Mouse (Mus musculus) T-helper 17 cell (primary cell): Measurements from ENCODE around the gene Vmn2r9.
"Not testable (repeated sequence)": the region's sequence is repeated elsewhere in the genome, so short reads cannot be mapped to it uniquely, and the experiment has no call there.

Source experiments
- in situ Hi-C, 2 experiments: fragments of 300-600 bp; cut with MboI, MseI; formaldehyde crosslinking; loops; 1 replicate in 1 of 2; 2 replicates in 1 of 2; pipeline ENCODE4 v1.15.1; 2025; ENCODE audit warnings: high pct_unique_total_duplicates in 2 of 2

Vmn2r9 gene

GRCm38 (mm10) chr5:108852501-108852900, at the start of gene Vmn2r9:
Gene Vmn2r9 (minus strand): TSS chr5:108852601.
- in situ Hi-C loops = loop anchor here in 1 of 2 experiments (5.0 kb wide), 1 partner anchor 45 kb away; the partner anchor contains the start of gene Vmn2r8

DNA sequence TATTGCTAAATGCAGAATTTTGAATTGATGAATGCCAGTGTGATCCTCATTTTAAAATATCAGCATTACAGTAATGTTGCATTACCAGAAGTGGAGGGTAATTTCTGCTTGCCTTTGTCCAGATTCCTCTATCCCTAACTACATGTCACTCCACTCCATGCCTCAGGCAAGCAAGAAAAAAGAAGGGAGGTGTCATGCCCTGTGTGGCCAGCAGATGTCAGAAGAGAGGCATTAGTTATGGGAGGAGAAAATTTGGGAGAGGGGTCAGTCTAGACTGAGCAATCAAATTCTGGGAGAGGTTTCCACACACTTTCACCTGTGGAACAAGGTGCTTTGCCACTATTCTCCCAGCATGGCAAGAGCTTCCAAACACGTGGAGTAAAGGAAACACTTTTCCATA, 14.3 kb upstream of the Vmn2r9 start:
- in situ Hi-C loops = not testable (repeated sequence)

GRCm38 (mm10) chr5:108849466-108849865, 2.9 kb downstream of the Vmn2r9 start:
- in situ Hi-C loops = no loop called here

DNA sequence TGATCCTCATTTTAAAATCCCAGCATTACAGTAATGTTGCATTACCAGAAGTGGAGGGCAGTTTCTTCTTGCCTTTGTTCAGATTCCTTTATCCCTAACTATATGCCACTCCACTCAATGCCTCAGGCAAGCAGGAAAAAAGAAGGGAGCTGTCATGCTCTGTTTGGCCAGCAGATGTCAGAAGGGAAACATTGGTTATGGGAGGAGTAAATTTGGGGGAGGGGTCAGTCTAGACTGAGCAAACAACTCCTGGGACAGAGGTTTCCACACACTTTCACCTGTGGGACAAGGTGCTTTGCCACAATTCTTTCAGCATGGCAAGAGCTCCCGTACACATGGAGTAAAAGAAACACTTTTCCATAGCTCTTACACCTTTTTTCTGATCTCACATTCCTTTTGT, 16.2 kb downstream of the Vmn2r9 start:
- in situ Hi-C loops = no loop called here

- in situ Hi-C loops = no loop called here
These were observed 29.1 kb downstream of the Vmn2r9 start for GRCm38 (mm10) chr5:108823276-108823675.

GRCm38 (mm10) chr5:108808750-108809149, 43.7 kb downstream of the Vmn2r9 start, which contains the start of gene Vmn2r8:
Gene Vmn2r8 (minus strand): TSS chr5:108808850.
- in situ Hi-C loops = loop anchor here in 1 of 2 experiments (5.0 kb wide), 1 partner anchor 44 kb away; the partner anchor contains the start of gene Vmn2r9

DNA sequence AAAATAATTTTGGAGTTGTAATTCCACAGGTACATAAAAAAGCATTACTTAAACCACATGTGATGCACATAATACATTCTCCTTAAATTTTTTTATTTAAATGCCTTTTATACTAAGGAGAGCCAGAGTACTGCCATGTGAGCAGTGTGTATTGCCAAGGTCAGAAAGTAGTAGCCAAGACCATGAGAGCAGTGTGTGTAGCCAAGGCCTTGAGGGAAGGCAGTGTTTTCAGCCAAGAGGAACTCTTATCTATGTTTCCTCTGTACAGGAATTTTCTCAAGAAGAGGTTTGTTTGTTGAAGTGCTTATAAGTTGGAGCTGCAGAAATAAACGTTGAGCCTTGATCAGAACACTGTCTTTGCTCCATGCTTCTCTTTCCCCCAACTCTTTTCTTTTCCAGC, 48.8 kb downstream of the Vmn2r9 start:
- in situ Hi-C loops = no loop called here

- in situ Hi-C loops = not testable (repeated sequence)
These were observed 57.1 kb downstream of the Vmn2r9 start, which contains the start of gene Tmed11 for GRCm38 (mm10) chr5:108795263-108795662. Gene Tmed11 (minus strand): TSS chr5:108795363.

DNA sequence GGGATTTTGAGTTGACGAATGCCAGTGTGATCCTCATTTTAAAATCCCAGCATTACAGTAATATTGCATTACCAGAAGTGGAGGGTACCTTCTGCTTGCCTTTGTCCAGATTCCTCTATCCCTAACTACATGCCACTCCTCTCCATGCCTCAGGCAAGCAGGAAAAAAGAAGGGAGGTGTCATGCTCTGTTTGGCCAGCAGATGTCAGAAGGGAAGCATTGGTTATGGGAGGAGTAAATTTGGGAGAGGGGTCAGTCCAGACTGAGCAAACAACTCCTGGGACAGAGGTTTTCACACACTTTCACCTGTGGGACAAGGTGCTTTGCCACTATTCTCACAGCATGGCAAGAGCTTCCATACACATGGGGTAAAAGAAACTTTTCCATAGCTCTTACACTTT, 62.0 kb downstream of the Vmn2r9 start:
- in situ Hi-C loops = not testable (repeated sequence)
